Mouse (Mus musculus) Muller cell, postnatal 12 days (primary cell): ENCODE results near the gene Sco2.

Experiments used
- DNase-seq: peaks from one replicate; pipeline ENCODE4 v3.0.0-alpha.2; 2015; ENCODE audit errors: inconsistent ontology term

Gene Sco2

DNA sequence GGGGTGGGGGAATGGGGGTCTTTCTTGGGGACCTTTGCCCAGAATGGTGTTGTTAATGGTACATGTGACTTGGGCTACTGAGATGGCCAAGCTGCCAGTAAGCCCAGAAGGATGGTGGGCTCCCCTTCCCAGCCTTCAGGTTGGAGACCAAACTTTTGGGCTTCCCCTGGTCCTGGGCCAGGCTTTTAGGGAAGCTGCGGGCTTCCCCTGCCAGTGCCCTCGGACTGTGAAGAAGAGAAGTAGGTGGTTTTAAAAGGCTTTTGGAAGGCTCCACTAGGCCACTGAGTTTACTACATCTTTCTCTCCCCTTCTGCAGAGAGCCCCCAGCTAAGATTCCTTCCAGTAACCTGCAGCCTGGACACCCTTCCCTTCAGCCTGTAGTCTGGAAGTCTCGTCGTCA, 50.0 kb downstream of the Sco2 start:
- DNase-seq, result no peak

- DNase-seq, result no peak
Measured at GRCm38 (mm10) chr15:89322670-89323522, 50.8 kb downstream of the Sco2 start, which contains the start of gene Adm2. Gene Adm2 (plus strand): TSS chr15:89322720.
